Mouse (Mus musculus) cortical plate, adult 2 months (tissue): ENCODE results near the gene Rad9a. TPM values are rescaled to one million over a fixed set of nuclear protein-coding genes. Genes with fewer than 3 reads are reported as not detected.

ENCODE experiments used
- H3K27ac ChIP-seq: fragments of 200-500 bp; 2 replicates; pipeline ENCODE4 v1.5.1; 2012; ENCODE audit warnings: low read length, control low read depth, inconsistent platforms; ENCODE audit not compliant: insufficient read depth
- H3K4me1 ChIP-seq: fragments of 200-500 bp; 2 replicates; pipeline ENCODE4 v1.6.1; 2011; ENCODE audit warnings: low read length; ENCODE audit not compliant: control insufficient read depth, insufficient read depth
- H3K4me3 ChIP-seq: fragments of 200-500 bp; 2 replicates; pipeline ENCODE4 v1.5.1; 2011; ENCODE audit warnings: mild to moderate bottlenecking, low read length, control low read depth; ENCODE audit not compliant: insufficient read depth
- CTCF ChIP-seq: fragments of 200-500 bp; IDR thresholded peaks from 2 replicates; pipeline ENCODE4 v1.5.1; 2011; ENCODE audit warnings: mild to moderate bottlenecking, control low read depth, low read length; ENCODE audit not compliant: insufficient read depth; ENCODE audit errors: extremely low read depth
- POLR2A ChIP-seq: fragments of 200-500 bp; IDR thresholded peaks from 2 replicates; pipeline ENCODE4 v1.6.1; 2011; ENCODE audit warnings: mild to moderate bottlenecking, low read length, control low read depth; ENCODE audit not compliant: insufficient read depth; ENCODE audit errors: extremely low read depth
- polyA plus RNA-seq: library from polyadenylated mRNA; depleted of rRNA; stranded (reverse); fragments of >200 nt; gene quantifications from 2 replicates; pipeline ENCODE4 v1.2.3, GENCODE M21; 2012

The Rad9a gene
- polyA plus RNA-seq, 1 experiment = 18.4 TPM

DNA sequence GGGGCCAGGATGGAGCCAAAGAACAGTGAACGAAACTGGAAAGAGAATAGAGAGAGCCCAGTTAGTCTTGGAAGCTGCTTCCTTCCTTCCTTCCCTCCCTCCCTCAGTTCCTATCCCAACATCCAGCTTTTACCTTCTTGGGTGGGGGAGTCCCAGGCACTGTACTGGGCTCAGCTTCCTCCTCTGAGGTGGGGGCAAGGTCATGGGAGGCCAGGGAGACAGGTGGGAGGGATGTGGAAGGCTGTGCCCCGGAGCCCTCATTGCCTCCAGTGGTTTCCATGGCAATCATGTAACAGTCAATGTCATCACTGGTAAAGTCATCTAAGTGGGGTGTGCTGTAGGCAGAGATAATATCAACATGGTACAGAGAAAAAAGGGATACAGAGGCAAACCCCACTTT lies 5.4 kb downstream of the Rad9a start:
- TF ChIP-seq CTCF (no peak), POLR2A (no peak)
- peaks cover 9% of the 10 kb centered on the region; the same call in 1 of the 2 replicates for H3K4me1 ChIP-seq
- H3K4me3 ChIP-seq = no peak overlapping the region
- H3K27ac ChIP-seq = no peak overlapping the region

DNA sequence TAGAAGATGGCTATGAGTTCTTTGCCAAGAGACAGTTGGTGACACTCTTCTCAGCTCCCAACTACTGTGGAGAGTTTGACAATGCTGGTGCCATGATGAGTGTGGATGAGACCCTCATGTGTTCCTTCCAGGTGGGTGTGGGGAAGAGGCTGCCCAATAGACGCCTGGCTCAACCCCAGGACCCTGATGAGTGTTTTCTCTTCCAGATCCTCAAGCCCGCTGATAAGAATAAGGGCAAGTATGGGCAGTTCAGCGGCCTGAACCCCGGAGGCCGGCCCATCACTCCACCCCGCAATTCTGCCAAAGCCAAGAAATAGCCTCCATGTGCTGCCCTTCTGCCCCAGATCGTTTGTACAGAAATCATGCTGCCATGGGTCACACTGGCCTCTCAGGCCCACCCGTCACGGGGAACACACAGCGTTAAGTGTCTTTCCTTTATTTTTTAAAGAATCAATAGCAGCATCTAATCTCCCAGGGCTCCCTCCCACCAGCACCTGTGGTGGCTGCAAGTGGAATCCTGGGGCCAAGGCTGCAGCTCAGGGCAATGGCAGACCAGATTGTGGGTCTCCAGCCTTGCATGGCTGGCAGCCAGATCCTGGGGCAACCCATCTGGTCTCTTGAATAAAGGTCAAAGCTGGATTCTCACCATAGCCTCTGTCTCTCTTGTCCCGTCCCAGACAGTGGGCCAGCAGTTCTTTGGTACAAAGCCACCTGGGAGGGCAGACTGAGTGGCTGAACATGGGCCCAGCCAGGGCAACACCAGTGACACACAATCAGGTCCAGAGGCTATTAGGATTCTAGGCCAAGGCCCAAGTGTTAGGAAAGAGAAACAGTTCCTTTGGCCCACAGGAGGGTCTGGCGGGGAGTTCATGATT lies 6.4 kb downstream of the Rad9a start:
- no peak overlapping the region for H3K27ac ChIP-seq

DNA sequence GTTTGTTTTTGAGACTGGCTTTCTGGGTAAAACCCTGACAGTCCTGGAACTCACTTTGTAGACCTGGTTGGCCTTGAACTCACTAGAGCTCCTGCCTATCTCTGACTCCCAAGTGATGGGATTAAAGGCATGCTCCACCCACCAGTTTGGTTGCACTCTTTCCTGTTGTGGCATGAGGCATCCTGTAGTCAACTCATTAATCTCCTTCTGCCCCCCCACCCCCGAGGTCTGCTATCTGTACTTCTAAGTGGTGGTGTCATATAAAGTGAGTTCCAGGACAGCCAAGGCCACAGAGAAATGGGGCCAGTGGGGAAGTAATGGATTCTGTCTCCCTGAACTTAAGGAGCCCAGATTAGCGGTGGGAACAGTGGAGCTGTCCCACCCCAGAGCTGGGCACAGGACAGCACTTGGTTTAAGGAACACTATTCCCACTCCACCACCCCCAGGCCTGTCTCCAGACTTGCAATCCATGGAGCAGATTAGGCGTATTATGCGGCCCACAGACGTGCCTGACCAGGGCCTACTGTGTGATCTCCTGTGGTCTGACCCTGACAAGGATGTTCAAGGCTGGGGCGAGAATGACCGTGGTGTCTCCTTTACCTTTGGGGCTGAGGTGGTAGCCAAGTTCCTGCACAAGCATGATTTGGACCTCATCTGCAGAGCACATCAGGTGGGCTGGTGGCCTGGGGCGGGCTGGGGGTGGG lies 7.3 kb downstream of the Rad9a start:
- Histone ChIP-seq H3K27ac (no peak overlapping the region), H3K4me3 (0 out of 2 replicates have a peak overlapping the region, but pooled peaks have one; percentile 97), H3K4me1 (peaks cover 7% of the 10 kb centered on the region; the same call in 1 of the 2 replicates)
- TF ChIP-seq CTCF = no peak
- TF ChIP-seq POLR2A = no peak

More for the DNA sequence above, 6.4 kb downstream of the Rad9a start:
- no peak overlapping the region for H3K4me3 ChIP-seq
- H3K4me1 ChIP-seq = peaks cover 7% of the 10 kb centered on the region; the same call in 1 of the 2 replicates
- TF ChIP-seq POLR2A (no peak), CTCF (no peak)

DNA sequence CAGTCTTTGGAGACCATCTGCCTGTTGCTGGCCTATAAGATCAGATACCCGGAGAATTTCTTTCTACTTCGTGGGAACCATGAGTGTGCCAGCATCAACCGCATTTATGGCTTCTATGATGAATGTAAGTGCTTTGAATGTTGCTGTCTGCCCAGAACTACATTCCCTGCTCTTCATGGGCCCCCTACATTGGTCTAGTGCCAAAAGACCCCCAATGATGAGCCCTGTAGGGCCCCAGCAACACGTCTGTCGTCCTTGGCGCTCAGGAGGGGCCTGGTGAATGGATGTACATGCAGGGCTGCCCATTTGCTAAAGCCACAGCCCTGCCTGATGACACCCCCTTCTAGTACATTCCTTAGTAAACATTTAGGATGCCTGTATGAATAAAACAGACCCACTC lies 8.3 kb downstream of the Rad9a start:
- Histone ChIP-seq H3K4me3 (peak overlapping the region; percentile 97), H3K27ac (no peak overlapping the region), H3K4me1 (peaks cover 7% of the 10 kb centered on the region; the same call in 1 of the 2 replicates)
- TF ChIP-seq POLR2A (no peak), CTCF (no peak)

DNA sequence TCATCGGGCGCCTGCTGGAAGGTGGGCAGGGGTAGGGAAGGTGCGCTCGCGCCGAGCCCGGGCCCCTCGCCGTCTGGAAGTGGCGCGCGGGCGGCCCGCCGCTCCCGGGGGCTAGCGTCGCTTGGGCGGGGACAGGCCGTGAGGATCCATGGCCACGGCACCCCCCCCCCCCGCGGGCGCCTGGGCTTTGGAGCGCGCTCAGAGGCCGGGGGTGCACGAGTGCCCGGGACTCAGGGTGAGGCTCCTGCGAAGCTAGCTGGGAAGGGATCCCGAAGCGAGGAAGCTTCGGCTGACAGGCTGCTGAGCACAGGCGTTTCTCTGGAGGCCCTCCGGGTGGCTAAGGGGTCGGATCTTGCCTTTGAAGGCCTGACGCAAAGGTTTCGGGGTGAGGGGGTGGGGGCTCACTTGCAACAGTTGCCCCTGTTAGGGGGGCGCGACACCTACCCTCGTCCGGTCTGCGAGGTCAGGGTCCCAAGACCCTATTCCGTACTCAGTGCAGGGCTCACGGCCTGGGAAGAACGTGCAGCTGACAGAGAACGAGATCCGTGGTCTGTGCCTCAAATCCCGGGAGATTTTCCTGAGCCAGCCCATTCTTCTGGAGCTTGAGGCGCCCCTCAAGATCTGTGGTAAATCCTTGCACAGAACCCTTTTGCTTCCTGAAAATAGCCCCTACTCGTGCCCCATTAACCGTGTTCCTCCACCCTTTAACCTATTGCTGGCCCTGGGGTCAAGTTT lies 9.0 kb downstream of the Rad9a start:
- H3K27ac ChIP-seq = peak overlapping the region; percentile 93
- peak overlapping the region; percentile 97 for H3K4me3 ChIP-seq
- H3K4me1 ChIP-seq = peaks cover 7% of the 10 kb centered on the region; the same call in 1 of the 2 replicates
- TF ChIP-seq POLR2A = no peak
- TF ChIP-seq CTCF = no peak

DNA sequence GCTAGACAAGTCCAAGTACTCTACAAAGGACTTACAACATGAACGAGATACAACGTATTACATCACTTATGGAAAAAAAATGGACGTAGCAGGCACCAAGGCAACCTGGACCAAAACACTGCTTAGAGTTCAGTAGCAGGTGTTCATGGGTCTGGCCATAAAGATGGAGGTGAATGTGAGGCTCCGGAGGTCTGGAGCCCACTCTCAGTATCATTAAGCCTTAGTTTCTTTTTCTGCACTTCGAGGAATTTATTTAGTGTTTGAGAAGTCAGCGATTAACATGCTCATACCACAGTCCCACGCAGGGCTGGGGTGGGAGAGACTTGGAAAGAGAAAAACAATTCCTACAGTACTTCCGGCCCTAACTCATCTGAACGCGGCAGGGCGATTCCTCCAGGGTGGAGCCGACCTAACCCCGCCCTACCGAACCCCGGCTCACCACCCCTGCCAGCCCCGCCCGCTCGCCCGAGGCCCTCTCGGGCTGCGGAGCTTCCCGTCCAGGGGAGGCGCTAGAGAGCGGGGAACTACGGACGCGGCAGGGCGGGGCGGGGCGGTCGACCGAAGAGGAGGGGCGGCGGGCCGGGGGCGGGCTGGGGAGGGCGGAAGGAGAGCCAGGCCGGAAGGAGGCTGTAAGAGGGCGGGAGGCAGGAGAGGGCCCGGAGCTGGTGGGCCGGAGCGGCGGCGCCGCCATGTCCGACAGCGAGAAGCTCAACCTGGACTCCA lies 9.8 kb downstream of the Rad9a start, which contains the start of gene Ppp1ca:
Ppp1ca (plus strand) TSS at position 538 of the 723 bp plus-strand sequence.
- Histone ChIP-seq H3K4me1 (peaks cover 7% of the 10 kb centered on the region; the same call in 1 of the 2 replicates), H3K27ac (peak within 1 kb of the TSS; percentile 93), H3K4me3 (peak within 1 kb of the TSS; percentile 97)
- TF ChIP-seq CTCF = peak; percentile 43
- peak; percentile 70 for TF ChIP-seq POLR2A

DNA sequence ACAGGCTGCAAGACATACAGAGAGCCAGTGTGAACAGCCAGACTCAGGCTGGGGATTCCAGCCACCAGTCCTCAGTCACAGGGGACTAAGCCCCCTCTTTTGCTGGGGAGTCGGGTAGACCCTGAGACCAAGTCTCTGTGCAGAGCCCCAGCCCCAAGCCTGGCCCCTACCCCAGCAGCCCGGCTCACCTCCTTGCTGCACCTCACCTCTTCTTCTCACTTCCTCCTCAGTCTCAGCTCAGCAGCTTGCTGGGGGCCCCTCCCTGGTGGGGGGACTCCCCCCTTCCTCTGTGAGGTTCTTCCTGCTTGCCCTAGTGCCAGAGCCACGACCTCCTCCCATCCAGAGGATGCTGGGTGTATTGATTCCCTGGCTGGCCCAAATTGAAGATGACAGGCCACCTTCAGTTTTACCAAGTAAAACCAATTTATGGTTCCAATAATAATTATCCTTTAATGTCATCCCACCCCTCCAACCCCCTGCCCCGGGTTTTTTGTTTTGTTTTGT lies 10.6 kb downstream of the Rad9a start, which contains the start of gene Tbc1d10c:
Tbc1d10c (minus strand) TSS at position 454 of the 504 bp plus-strand sequence.
- peak within 1 kb of the TSS; percentile 97 for H3K4me3 ChIP-seq
- TF ChIP-seq POLR2A (no peak), CTCF (no peak)
- H3K4me1 ChIP-seq = peaks cover 7% of the 10 kb centered on the region; the same call in 1 of the 2 replicates
- H3K27ac ChIP-seq = peak within 1 kb of the TSS; percentile 93

DNA sequence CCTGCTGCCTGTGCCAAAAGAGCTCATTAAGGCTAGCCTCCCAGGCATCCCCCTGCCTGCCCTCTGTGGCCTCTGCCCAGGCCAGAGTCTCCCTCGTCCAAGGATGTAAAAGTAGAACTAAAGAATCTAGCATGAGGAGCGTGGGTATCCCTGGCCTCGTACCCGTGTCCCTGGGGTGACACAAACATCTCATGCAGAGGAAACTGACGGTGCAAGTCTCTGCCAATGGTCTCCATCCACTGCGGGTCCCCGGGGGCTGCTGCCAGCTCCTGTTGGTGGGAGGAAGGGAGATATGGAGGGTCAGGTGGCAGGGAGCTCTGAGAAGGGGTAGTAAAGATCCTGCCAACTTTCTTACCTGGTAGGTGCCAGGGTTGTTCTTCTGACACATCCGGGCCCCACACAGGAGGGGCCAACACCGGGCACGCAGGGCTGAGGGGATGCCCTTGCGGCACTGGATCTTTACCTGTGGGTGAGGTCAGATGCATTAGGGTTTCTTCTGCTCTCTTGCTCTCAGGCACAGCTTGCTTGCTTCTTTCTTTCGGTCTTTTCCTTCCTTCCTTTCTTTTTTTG lies 12.3 kb downstream of the Rad9a start:
- no peak overlapping the region for H3K27ac ChIP-seq
- peaks cover 5% of the 10 kb centered on the region; the same call in 1 of the 2 replicates for H3K4me1 ChIP-seq
- no peak overlapping the region for H3K4me3 ChIP-seq
- TF ChIP-seq CTCF (no peak), POLR2A (no peak)
